Mouse (Mus musculus): ENCODE results near the gene Gm11492.

DNA sequence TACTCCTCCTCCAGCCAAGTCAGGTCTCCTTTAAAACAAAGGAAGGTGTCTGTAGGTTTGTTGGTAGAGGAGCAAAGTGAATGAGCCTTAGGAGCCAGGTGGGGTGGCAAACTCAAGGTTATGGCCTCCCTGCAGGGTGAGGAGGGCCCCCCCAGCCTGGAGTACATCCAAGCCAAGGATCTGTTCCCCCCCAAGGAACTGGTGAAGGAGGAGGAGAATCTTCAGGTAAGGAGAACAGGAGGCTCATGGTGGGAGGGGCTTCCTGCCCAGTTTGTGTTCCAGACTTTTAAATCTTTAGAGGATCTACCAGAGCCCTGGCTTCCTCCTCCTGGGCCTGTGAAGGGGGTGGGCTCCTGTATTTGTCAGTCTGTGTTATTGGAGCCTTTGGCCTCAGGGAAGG is 30.6 kb downstream of the Gm11492 start:
- TF ChIP-seq CTCF (IDR thresholded peaks at IDR 0.05; ENCODE audit: low read depth, low read length) (no peak), GATA1 (IDR thresholded peaks at IDR 0.05; ENCODE audit: borderline replicate concordance, low read length) (no peak), TAL1 (conservative IDR thresholded peaks at IDR 0.05; ENCODE audit: low read depth, low read length) (no peak), POLR2AphosphoS5 (IDR thresholded peaks at IDR 0.05; ENCODE audit: insufficient replicate concordance, low read depth, low read length) (no peak), GATA2 (IDR thresholded peaks at IDR 0.05; ENCODE audit: borderline replicate concordance, low read depth, low read length) (no peak)

Measured in G1E (cell line).